Mouse (Mus musculus) gastrocnemius, postnatal 14 days (tissue): ENCODE measurements at regions not wholly inside any gene's neighbourhood (a gene's known extent, or its start where the extent isn't known, plus 50 kb on each side); places are given as distances from the start of the nearest gene placed in this dataset.

Experiments
- DNase-seq: peaks from one replicate; pipeline ENCODE4 v3.0.0; 2021; ENCODE audit warnings: mixed read lengths
- intact Hi-C: fragments of 180-260 bp; cut with DNase I; formaldehyde crosslinking; loops from one replicate; pipeline ENCODE4 v1.15.1; 2025; ENCODE audit warnings: low total_unique reads

- DNase-seq: peak; percentile 15
- intact Hi-C loops: no loop called here
Measured at GRCm38 (mm10) chr13:54285968-54286367, 85.2 kb upstream of the Cplx2 start.

DNA sequence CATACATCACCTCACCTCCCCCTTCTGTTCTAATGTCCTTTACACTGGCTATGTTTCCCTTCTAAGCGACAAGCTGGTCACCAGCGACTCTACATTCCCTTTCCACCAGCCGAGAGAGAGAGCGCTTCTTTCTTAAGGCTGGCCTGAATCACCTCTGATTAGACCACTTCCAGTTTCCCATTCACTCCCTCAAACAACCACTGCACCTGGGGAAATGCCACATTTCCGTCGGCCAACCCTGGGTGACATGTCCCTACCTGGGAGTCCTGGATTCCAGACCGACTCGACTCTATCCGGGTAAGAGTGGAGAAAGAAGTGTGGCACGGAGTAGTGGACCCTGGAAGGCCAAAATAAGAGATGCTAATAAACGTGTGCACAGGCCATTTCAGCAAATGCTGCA, 84.5 kb upstream of the Cplx2 start:
- no peak for DNase-seq

DNA sequence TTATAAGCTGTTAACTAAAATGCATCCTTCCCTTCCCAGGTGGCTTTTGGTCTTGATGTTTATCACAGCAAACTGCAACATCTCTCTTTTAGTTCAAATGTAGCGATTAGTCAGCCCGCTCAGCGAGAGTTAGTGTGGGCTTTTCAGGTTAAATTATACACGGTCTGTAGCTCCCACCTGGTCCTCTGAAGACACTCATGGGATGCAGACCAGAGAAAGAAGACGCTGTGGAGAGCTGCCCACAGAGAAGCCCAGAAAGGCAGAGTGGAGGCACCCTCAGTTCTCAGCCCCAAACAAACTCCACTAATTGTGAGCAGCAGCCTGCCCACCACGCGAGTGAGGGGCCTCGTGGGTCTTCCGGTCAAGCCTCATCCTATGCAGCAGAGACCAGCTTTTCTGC, 81.1 kb upstream of the Cplx2 start:
- DNase-seq: no peak
- intact Hi-C loops: no loop called here

More for the DNA sequence above, 84.5 kb upstream of the Cplx2 start:
- intact Hi-C loops: no loop called here

DNA sequence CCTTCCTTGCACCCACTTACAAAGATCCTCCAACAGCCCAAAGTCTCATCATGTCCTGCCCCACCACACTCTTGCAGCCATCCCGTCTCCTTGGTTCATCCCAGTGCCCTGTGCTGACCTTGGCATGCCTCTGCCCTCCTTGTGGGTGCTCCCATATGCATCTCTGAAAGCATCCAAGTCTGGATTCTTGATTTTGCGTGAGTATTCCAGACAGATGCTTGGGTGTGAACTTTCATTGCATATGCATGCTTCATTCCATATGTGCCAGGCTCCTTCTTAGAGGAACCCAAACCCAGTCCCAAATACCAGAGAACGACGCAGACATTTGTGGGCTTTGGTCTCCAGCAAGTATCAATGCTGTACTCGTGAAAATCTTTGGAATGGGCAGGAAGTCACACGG, 78.8 kb upstream of the Cplx2 start:
- no peak for DNase-seq
- intact Hi-C loops: no loop called here

DNA sequence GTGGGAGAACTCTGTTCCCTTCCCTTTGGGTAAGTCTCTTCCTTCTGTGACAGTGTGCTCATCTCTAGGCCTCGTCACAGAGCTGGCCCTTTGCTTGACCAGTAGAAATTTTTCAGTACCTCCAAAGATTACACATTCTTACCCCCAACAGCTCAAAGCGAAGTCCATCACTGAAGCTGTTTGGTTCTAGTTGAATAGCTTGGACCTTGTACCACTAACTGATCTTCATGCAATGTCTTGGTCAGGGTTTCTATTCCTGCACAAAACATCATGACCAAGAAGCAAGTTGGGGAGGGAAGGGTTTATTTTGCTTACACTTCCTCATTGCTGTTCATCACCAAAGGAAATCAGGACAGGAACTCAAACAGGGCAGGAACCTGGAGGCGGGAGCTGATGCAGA, 78.1 kb upstream of the Cplx2 start:
- no peak for DNase-seq
- intact Hi-C loops: no loop called here

- DNase-seq: no peak
- intact Hi-C loops: no loop called here
Measured at GRCm38 (mm10) chr13:54295475-54296259, 75.5 kb upstream of the Cplx2 start.

DNA sequence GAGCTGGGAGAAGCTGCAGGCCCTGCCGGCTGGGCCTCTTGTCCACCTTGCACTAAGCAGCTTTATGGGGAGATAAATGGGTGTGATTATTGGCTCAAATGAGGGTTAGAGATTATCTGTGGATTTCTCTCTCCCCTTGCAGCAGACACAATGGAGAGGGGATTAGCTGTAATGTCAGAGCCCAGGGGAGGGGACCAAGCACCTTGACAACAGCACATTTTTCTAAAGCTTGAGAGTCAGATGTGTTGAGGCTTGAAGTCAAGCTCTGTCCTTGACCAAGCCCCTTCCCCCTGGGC, 74.9 kb upstream of the Cplx2 start:
- intact Hi-C loops: no loop called here
- no peak for DNase-seq

DNA sequence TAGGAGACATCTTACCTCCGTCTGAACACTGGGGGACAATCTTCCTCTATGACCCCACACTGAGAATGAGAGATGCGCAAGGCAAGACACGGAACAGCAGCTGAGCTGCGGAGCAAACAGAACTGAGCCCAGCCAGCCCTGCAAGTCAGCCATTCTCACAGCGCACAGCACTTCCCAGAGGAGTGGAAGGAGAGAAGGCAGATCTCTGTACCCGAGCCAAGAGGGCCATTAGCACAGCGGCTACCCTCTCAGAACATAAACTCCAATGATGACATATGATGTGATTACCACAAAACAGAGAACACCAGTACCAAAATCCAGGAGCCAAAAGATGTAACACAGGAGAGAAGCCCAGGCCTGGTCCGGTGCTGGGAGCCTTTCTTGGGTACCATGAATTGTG, 72.3 kb upstream of the Cplx2 start:
- no peak for DNase-seq
- intact Hi-C loops: no loop called here

- no peak for DNase-seq
- intact Hi-C loops: no loop called here
Measured at GRCm38 (mm10) chr13:54299295-54299694, 71.9 kb upstream of the Cplx2 start.

DNA sequence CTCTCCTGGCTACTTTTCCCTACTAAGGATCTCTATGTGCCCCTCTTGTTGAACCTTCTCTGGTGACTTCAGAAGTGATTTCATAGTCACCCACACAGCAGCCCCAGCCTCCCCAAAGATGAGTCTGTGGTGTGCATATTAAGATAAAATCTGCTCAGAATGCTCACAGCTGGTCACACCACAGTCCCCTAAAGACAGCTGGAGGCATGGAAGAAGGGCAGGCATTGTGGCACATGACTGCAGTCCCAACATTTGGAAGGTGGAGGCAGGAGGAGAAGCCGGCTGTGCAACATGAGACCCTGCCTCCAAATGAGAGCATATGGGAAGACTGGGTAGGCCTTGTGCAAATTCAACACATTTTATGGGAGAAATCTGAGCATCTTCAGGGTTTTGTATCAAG, 70.0 kb upstream of the Cplx2 start:
- intact Hi-C loops: no loop called here
- no peak for DNase-seq

- intact Hi-C loops: no loop called here
- DNase-seq: no peak
Measured at GRCm38 (mm10) chr13:54301677-54302076, 69.5 kb upstream of the Cplx2 start.

GRCm38 (mm10) chr13:54302351-54303070, 68.6 kb upstream of the Cplx2 start:
- intact Hi-C loops: no loop called here
- DNase-seq: peak; percentile 42

GRCm38 (mm10) chr13:54303071-54303924, 67.9 kb upstream of the Cplx2 start:
- intact Hi-C loops: no loop called here
- peak; percentile 85 for DNase-seq

DNA sequence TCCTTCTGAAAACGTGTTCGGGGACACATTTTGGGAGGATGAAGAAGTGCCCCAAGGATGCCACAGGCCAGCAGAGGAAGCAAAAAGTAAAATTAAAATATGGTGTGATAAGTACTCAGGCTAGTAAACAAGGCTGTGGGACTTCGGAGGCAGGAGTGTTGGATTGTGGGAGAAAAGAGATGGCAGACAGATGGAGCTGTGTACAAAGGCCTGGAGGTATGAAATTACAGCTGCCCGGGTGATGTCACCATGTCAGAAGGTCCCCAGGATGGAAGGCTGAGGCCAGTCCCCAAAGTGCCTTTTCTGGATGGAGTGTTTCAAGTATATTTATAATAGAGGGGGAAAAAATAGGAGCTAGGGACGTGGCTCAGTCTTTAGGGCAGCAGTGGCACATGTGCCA, 66.9 kb upstream of the Cplx2 start:
- intact Hi-C loops: no loop called here
- DNase-seq: no peak

- intact Hi-C loops: no loop called here
- DNase-seq: no peak
Measured at GRCm38 (mm10) chr13:54308591-54308990, 62.6 kb upstream of the Cplx2 start.

DNA sequence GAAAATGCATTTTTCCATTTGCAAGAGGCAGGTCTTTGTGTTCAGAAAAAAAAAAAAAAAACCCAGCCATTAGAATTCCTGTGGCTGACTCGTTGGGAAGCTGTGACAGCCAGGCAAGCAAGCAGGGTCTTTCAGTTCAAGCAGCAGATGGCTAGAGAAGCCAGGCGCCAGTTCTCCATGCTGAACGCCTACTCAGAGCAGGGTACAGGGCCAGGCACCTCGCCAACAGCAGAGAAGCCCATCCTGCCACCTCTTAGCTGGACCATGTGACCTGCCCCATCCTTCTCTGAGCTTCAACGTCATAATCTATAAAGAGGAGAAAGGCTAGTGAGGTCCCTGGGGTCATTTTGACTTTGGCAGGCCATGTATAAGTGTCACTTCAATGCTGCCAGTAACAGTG, 61.8 kb upstream of the Cplx2 start:
- DNase-seq: no peak
- intact Hi-C loops: no loop called here

DNA sequence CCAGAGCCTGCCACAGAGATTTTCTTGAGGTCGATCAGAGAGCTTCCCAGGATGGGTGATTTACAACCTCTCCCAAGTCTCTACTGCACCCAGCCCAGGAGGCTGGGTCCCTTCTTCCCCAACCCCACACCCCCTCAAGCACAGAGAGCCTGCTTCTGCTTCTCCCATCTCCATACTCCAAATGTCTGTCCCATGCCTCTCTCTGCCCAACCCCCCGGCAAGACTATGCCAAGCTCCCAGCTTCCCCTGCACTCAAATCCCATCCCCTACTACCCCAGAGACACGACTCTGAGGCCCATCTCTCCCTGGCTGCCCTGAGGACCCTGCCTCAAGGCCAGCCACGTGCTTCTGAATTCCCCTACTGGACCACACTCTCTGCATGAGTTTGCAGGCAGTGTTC, 61.0 kb upstream of the Cplx2 start:
- no peak for DNase-seq
- intact Hi-C loops: no loop called here

DNA sequence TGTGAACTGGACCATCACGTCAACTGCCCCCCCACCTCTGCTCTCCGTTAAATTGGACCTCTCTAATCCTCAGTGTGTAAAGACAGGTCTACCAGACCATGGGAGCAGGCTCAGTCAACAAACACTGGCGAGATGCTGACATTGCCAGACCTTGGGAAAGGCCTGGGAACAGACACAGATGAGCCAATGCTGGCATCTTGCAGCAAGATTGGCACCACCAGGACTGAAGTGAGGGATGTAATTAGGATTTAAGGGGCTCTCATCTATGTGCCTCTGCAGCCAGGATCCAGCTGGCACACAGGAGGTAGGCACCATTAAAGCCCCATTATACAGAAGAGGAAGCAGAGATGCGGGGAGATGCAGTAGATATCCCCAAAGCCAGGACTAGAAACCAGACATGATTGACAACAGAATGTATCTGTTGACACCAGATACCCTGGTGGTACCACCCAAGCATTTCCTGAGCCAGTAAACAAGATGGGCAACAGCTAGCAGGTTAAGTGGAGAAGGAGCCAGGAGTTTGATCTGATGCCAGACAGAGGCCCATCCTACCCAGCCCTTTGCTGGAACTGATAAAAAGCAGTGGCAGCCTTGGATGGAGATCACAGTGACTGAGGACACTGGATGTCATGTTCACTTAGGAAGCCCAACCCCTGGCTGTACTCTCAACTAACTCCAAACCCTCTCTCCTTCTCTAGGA, 59.7 kb upstream of the Cplx2 start:
- intact Hi-C loops: no loop called here
- no peak for DNase-seq

GRCm38 (mm10) chr13:54312405-54313185, 58.6 kb upstream of the Cplx2 start:
- intact Hi-C loops: no loop called here
- DNase-seq: peak; percentile 43
